Mouse (Mus musculus) hindbrain, embryonic 16.5 days (tissue): ENCODE results near the gene Lif. TPM values are rescaled to one million over a fixed set of nuclear protein-coding genes. Genes with fewer than 3 reads are reported as not detected.

Source experiments
- ATAC-seq: fragments of 200-750 bp; cut with Nextera tagmentation; 2 replicates; pipeline ENCODE4 v1.8.0; 2017; ENCODE audit warnings: moderate TSS enrichment, moderate library complexity
- H3K27ac ChIP-seq: fragments of 300-500 bp; sonication (generic); 2 replicates; pipeline ENCODE4 v1.5.1; 2014; ENCODE audit warnings: low read depth, mild to moderate bottlenecking, control low read depth, low read length, moderate library complexity
- H3K27me3 ChIP-seq: fragments of 300-500 bp; sonication (generic); replicated peaks from 2 replicates; pipeline ENCODE4 v1.6.1; 2014; ENCODE audit warnings: low read length; ENCODE audit not compliant: control insufficient read depth, insufficient read depth
- H3K36me3 ChIP-seq: fragments of 300-500 bp; sonication (generic); 2 replicates; pipeline ENCODE4 v1.6.1; 2014; ENCODE audit warnings: mild to moderate bottlenecking, low read length, moderate library complexity, mixed read lengths; ENCODE audit not compliant: control insufficient read depth, insufficient read depth
- H3K4me1 ChIP-seq: fragments of 300-500 bp; sonication (generic); 2 replicates; pipeline ENCODE4 v1.6.1; 2014; ENCODE audit warnings: low read depth, low read length; ENCODE audit not compliant: control insufficient read depth, insufficient read depth
- H3K4me2 ChIP-seq: fragments of 300-500 bp; sonication (generic); 2 replicates; pipeline ENCODE4 v1.6.1; 2014; ENCODE audit warnings: mild to moderate bottlenecking, low read length, control low read depth, moderate library complexity
- H3K4me3 ChIP-seq: fragments of 300-500 bp; sonication (generic); 2 replicates; pipeline ENCODE4 v1.5.1; 2014; ENCODE audit warnings: mild to moderate bottlenecking, low read length, control low read depth, moderate library complexity
- H3K9ac ChIP-seq: fragments of 300-500 bp; sonication (generic); 2 replicates; pipeline ENCODE4 v1.6.1; 2014; ENCODE audit warnings: low read depth, mild to moderate bottlenecking, control low read depth, low read length, moderate library complexity
- H3K9me3 ChIP-seq: fragments of 300-500 bp; sonication (generic); 2 replicates; pipeline ENCODE4 v1.6.1; 2014; ENCODE audit warnings: mild to moderate bottlenecking, low read length, moderate library complexity; ENCODE audit not compliant: control insufficient read depth
- WGBS: fragments of 180-500 bp; shearing (Covaris S2); extraction: QIAGEN DNeasy Blood & Tissue Kit; methylation state at CpG from one replicate; pipeline ENCODE4 v1.1.7; 2014; 5-methylcytosine and 5-hydroxymethylcytosine counted together
- polyA plus RNA-seq: library from polyadenylated mRNA; unstranded; fragments of >200 nt; fragmentation: Nextera tagmentation; extraction: Ambion mirVana; gene quantifications from 2 replicates; pipeline ENCODE4 v1.2.1, GENCODE M21; 2015

The Lif gene
- polyA plus RNA-seq, 1 experiment from 2014 or later, result 0.05 TPM

- no peak for ATAC-seq
Measured at GRCm38 (mm10) chr11:4262847-4263246, 5.5 kb downstream of the Lif start.

GRCm38 (mm10) chr11:4263296-4263695 is 5.9 kb downstream of the Lif start:
- Histone ChIP-seq H3K9me3 (no peaks in the 10 kb centered on the region), H3K4me1 (peaks cover 19% of the 10 kb centered on the region), H3K36me3 (no peaks in the 10 kb centered on the region), H3K4me2 (no peak overlapping the region), H3K9ac (no peak overlapping the region), H3K27ac (no peak overlapping the region), H3K27me3 (peaks cover 29% of the 10 kb centered on the region), H3K4me3 (no peak overlapping the region)
- WGBS, result 22% methylated on average over 1 of the region's 1 CpGs
- ATAC-seq, result no peak

More at GRCm38 (mm10) chr11:4262847-4263246, 5.5 kb downstream of the Lif start:
- H3K4me3 ChIP-seq, result no peak overlapping the region
- H3K4me1 ChIP-seq, result peaks cover 19% of the 10 kb centered on the region
- WGBS, result 28% methylated on average over 7 of the region's 7 CpGs
- no peaks in the 10 kb centered on the region for H3K9me3 ChIP-seq
- H3K9ac ChIP-seq, result no peak overlapping the region; the same call in 1 of the 2 replicates
- H3K36me3 ChIP-seq, result no peaks in the 10 kb centered on the region
- H3K27ac ChIP-seq, result no peak overlapping the region
- H3K4me2 ChIP-seq, result no peak overlapping the region
- H3K27me3 ChIP-seq, result peaks cover 27% of the 10 kb centered on the region

- H3K36me3 ChIP-seq, result no peaks in the 10 kb centered on the region
- ATAC-seq, result no peak
Measured at GRCm38 (mm10) chr11:4264066-4264465, 6.7 kb downstream of the Lif start.

GRCm38 (mm10) chr11:4266271-4267201 is 9.2 kb downstream of the Lif start:
- Histone ChIP-seq H3K4me3 (peak overlapping the region; percentile 60), H3K36me3 (no peaks in the 10 kb centered on the region), H3K27ac (no peak overlapping the region), H3K4me1 (peaks cover 14% of the 10 kb centered on the region), H3K9me3 (no peaks in the 10 kb centered on the region), H3K4me2 (peak overlapping the region; percentile 100), H3K9ac (peak overlapping the region; percentile 69), H3K27me3 (peaks cover 29% of the 10 kb centered on the region)
- ATAC-seq, result peak; percentile 58
- under 1% methylated on average over 45 of the region's 61 CpGs for WGBS

More at GRCm38 (mm10) chr11:4264066-4264465, 6.7 kb downstream of the Lif start:
- Histone ChIP-seq H3K4me3 (no peak overlapping the region), H3K27ac (no peak overlapping the region), H3K9ac (no peak overlapping the region), H3K27me3 (peaks cover 29% of the 10 kb centered on the region), H3K4me2 (no peak overlapping the region), H3K4me1 (peaks cover 18% of the 10 kb centered on the region), H3K9me3 (no peaks in the 10 kb centered on the region)
- 70% methylated on average over 7 of the region's 7 CpGs for WGBS

GRCm38 (mm10) chr11:4267202-4267578 is 9.8 kb downstream of the Lif start:
- H3K27ac ChIP-seq, result no peak overlapping the region
- no peak for ATAC-seq
- WGBS, result 10% methylated on average over 13 of the region's 13 CpGs

DNA sequence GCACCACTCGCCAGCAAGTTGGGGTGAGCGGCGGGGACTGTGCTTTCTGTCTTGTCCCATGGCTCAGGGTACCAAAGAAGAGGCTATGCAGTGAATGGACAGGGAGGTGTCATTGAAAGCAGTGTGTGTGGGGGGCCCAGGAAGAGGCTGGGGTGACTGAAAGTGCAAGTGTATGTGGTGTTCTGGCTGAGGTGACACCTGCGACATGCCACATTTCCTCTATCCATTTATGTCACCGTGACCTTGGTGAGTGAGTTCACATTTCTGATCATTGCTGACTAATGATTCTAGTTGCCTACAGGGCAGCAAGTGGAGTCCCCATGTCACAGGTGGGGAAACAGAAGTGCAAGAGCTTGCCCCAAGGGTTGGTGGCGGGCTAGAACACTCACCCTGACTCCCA is 11.1 kb downstream of the Lif start:
- no peak overlapping the region for H3K27ac ChIP-seq
- H3K27me3 ChIP-seq, result peaks cover 27% of the 10 kb centered on the region
- WGBS, result 90% methylated on average over 6 of the region's 6 CpGs

More at GRCm38 (mm10) chr11:4267202-4267578, 9.8 kb downstream of the Lif start:
- Histone ChIP-seq H3K36me3 (no peaks in the 10 kb centered on the region), H3K4me3 (peak overlapping the region; percentile 60), H3K27me3 (peaks cover 29% of the 10 kb centered on the region), H3K9me3 (no peaks in the 10 kb centered on the region), H3K4me2 (peak overlapping the region; percentile 100), H3K9ac (peak overlapping the region; percentile 69), H3K4me1 (peaks cover 9% of the 10 kb centered on the region)

GRCm38 (mm10) chr11:4270744-4271459 is 13.5 kb downstream of the Lif start:
- Histone ChIP-seq H3K27me3 (peaks cover 13% of the 10 kb centered on the region), H3K27ac (no peak overlapping the region), H3K4me1 (peaks cover 8% of the 10 kb centered on the region), H3K4me3 (no peak overlapping the region), H3K4me2 (no peak overlapping the region), H3K9ac (peak overlapping the region; percentile 30; the same call in 1 of the 2 replicates), H3K9me3 (no peaks in the 10 kb centered on the region), H3K36me3 (no peaks in the 10 kb centered on the region)
- 27% methylated on average over 20 of the region's 20 CpGs for WGBS
- no peak for ATAC-seq

More for the DNA sequence above, 11.1 kb downstream of the Lif start:
- Histone ChIP-seq H3K4me2 (no peak overlapping the region), H3K9me3 (no peaks in the 10 kb centered on the region), H3K4me3 (no peak overlapping the region), H3K4me1 (peaks cover 8% of the 10 kb centered on the region), H3K9ac (no peak overlapping the region), H3K36me3 (no peaks in the 10 kb centered on the region)
- no peak for ATAC-seq

DNA sequence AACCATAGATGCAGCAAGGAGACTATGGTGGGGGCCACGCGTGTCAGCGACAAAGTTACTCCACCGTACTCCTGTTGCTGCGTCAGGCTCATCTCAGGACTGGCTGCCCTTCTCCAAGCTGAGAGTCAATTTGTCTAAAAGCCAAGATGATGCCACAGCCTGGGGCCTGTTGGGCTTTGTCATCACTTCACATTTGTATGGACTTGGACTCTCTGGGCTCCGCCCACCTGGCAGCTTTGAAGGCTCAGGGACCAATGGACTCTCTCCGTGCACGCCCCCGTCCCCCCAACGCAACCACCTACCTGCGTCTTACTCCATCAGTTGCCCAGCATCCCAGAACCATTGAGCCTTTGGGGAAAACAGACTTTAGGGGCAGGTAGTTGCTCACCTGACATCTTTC is 14.2 kb downstream of the Lif start:
- Histone ChIP-seq H3K4me1 (peaks cover 8% of the 10 kb centered on the region), H3K9me3 (no peaks in the 10 kb centered on the region), H3K36me3 (no peaks in the 10 kb centered on the region), H3K27ac (no peak overlapping the region), H3K27me3 (peaks cover 13% of the 10 kb centered on the region), H3K4me3 (no peak overlapping the region), H3K4me2 (no peak overlapping the region), H3K9ac (no peak overlapping the region; the same call in 1 of the 2 replicates)
- 69% methylated on average over 11 of the region's 11 CpGs for WGBS
- ATAC-seq, result no peak

DNA sequence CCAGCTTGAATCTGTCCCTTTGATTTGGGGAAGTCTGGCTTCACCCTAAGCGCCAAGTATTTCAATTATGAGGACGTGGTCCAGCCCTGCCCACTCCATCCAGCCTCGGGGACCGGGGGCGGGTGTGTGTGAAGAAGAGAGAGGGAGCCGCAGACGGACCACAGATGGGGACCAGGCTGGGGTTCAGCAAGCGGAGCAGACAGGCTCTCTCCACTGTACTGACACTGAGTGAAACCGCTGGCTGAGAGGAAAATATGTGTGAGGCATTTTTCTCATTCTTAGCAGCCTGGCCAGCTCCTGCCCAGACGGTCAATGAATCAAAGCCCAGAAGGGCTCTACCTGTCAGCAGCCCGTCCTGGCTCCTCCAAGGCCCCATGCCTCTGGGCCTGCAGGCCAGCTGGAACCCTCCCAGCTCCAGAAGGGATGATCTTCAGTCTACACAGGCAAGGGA is 19.1 kb downstream of the Lif start:
- no peaks in the 10 kb centered on the region for H3K36me3 ChIP-seq
- no peak overlapping the region for H3K27ac ChIP-seq
- H3K9me3 ChIP-seq, result no peaks in the 10 kb centered on the region
- H3K4me2 ChIP-seq, result no peak overlapping the region
- H3K4me1 ChIP-seq, result peaks cover 5% of the 10 kb centered on the region; the same call in 1 of the 2 replicates
- no peak overlapping the region for H3K9ac ChIP-seq
- WGBS, result 56% methylated on average over 11 of the region's 11 CpGs
- ATAC-seq, result no peak
- no peak overlapping the region for H3K4me3 ChIP-seq
- H3K27me3 ChIP-seq, result no peaks in the 10 kb centered on the region; the same call in 1 of the 2 replicates
